Mouse (Mus musculus) hindbrain, embryonic 14.5 days (tissue): ENCODE measurements at regions not wholly inside any gene's neighbourhood (a gene's known extent, or its start where the extent isn't known, plus 50 kb on each side); places are given as distances from the start of the nearest gene placed in this dataset.
"Not testable (repeated sequence)": the region's sequence is repeated elsewhere in the genome, so short reads cannot be mapped to it uniquely, and the experiment has no call there.

Experiments used
- ATAC-seq: fragments of 200-750 bp; cut with Nextera tagmentation; 2 replicates; pipeline ENCODE4 v1.8.0; 2017; ENCODE audit warnings: moderate number of reproducible peaks, mild to moderate bottlenecking, moderate TSS enrichment, moderate library complexity; ENCODE audit not compliant: low FRiP score
- DNase-seq: peaks from one replicate; pipeline ENCODE4 v3.0.0-alpha.2; 2015; ENCODE audit warnings: low spot score
- H3K27ac ChIP-seq: fragments of 300-500 bp; sonication (generic); 2 replicates; pipeline ENCODE4 v1.5.1; 2014; ENCODE audit warnings: mild to moderate bottlenecking, moderate library complexity
- H3K27me3 ChIP-seq: fragments of 300-500 bp; sonication (generic); 2 replicates; pipeline ENCODE4 v1.6.1; 2014; ENCODE audit warnings: mild to moderate bottlenecking, low read length, mixed read lengths; ENCODE audit not compliant: control insufficient read depth, insufficient read depth
- H3K36me3 ChIP-seq: fragments of 300-500 bp; sonication (generic); replicated peaks from 2 replicates; pipeline ENCODE4 v1.6.1; 2014; ENCODE audit not compliant: control insufficient read depth, insufficient read depth
- H3K4me1 ChIP-seq: fragments of 300-500 bp; sonication (generic); replicated peaks from 2 replicates; pipeline ENCODE4 v1.6.1; 2014; ENCODE audit warnings: antibody characterized with exemption, low read length, mixed read lengths; ENCODE audit not compliant: control insufficient read depth, insufficient read depth
- H3K4me2 ChIP-seq: fragments of 300-500 bp; sonication (generic); replicated peaks from 2 replicates; pipeline ENCODE4 v1.6.1; 2014; ENCODE audit warnings: mild to moderate bottlenecking, moderate library complexity
- H3K4me3 ChIP-seq: fragments of 300-500 bp; sonication (generic); replicated peaks from 2 replicates; pipeline ENCODE4 v1.5.1; 2014; ENCODE audit warnings: mild to moderate bottlenecking, low read length
- H3K9ac ChIP-seq: fragments of 300-500 bp; sonication (generic); 2 replicates; pipeline ENCODE4 v1.6.1; 2014
- H3K9me3 ChIP-seq: fragments of 300-500 bp; sonication (generic); 2 replicates; pipeline ENCODE4 v1.6.1; 2016; ENCODE audit warnings: low read length; ENCODE audit not compliant: control insufficient read depth
- WGBS: fragments of 180-500 bp; shearing (Covaris S2); extraction: QIAGEN DNeasy Blood & Tissue Kit; methylation state at CpG from one replicate; pipeline ENCODE4 v1.1.7; 2014; 5-methylcytosine and 5-hydroxymethylcytosine counted together

DNA sequence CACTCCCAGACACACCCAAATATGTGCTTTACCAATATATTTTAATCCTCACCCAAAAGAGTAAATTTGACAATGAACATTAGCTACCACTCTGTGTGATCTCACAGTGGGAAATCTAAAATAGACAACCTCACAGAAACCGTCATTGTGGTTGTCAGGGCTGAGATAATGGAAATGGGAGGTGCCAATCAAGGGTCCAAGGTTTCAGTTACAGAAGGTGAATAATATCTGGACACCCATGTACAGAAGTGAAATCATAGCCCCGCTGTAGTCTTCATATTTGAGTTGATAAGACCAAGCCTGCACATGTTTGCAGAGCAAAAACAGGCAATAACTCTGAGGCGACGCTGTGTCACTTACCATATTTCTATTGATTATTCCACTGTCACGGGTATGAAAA, 243.8 kb downstream of the Antxr2 start:
- ATAC-seq (no peak), DNase-seq (no peak)
- H3K4me3 ChIP-seq = no peak overlapping the region
- no peaks in the 10 kb centered on the region for H3K36me3 ChIP-seq
- H3K4me2 ChIP-seq = no peak overlapping the region
- H3K4me1 ChIP-seq = no peaks in the 10 kb centered on the region
- 86% methylated on average over 5 of the region's 5 CpGs for WGBS
- H3K27me3 ChIP-seq = no peaks in the 10 kb centered on the region
- H3K9me3 ChIP-seq = no peaks in the 10 kb centered on the region
- H3K9ac ChIP-seq = no peak overlapping the region
- no peak overlapping the region for H3K27ac ChIP-seq

DNA sequence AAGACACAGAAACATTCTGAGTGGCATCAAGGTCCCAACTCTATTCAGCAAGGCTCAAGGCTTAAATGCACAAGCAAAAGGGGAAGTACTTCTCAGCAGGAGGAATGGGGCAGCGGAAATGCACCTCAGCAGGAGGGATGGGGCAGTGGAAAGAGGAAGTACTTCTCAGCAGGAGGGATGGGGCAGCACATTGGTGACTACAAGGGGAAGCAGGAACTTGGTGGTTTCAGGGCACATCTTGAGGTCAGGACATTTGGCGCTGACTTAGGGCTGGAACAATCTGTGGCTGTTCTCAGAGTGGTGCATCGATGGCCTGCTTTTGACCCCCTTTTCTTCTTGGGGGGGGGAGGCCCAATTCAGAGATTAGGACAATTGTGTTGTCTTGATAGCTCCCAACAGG, 255.7 kb downstream of the Antxr2 start:
- ATAC-seq, DNase-seq, H3K9me3 ChIP-seq, H3K4me3 ChIP-seq, H3K27ac ChIP-seq, H3K4me2 ChIP-seq, H3K4me1 ChIP-seq, H3K9ac ChIP-seq, H3K27me3 ChIP-seq, H3K36me3 ChIP-seq: not testable (repeated sequence)
- WGBS = 84% methylated on average over 3 of the region's 3 CpGs

DNA sequence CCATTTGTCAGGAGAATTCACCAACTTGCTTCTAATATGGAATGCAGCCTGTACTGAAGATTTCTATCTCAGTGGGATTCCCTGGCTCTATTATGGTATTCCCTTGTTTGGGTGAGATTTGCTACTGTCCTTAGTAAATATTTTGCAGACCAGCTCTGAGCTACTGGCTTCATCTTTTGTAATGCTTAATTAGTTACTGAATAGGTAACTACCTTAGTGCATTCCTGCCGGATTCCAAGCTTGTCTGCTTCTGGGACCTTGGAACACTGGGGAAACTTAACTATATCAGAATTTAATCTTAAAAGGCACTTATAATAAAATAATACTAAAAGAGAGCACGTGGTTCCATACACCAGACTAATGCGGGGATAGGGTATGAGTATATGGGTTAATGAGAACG, 257.4 kb downstream of the Antxr2 start:
- not testable (repeated sequence) for H3K4me3 ChIP-seq, H3K36me3 ChIP-seq, H3K4me1 ChIP-seq, H3K27me3 ChIP-seq, H3K27ac ChIP-seq, ATAC-seq, H3K9ac ChIP-seq, H3K9me3 ChIP-seq, H3K4me2 ChIP-seq, DNase-seq
- WGBS = 70% methylated on average over 4 of the region's 4 CpGs

DNA sequence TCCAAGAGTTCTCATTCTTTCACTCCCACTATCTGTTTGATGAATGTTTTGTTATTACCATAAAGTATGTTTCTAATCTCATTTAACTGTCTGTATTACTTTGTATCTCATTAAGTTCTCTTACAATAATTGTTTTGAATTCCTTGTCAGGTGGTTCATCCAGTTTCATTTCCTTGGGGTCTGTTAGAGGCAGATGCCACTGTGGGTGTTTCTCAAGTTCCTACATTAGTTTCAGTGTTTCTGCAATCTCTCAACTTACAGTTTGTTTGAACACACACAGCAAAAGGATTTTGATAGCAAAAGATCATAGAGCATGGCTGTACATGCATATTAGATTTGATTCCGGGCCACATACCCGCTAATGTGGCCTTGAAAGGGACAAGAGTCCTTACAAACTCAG, 280.5 kb upstream of the Gk2 start:
- WGBS = 94% methylated on average over 2 of the region's 2 CpGs
- Histone ChIP-seq H3K9me3 (no peaks in the 10 kb centered on the region), H3K4me3 (no peak overlapping the region), H3K27me3 (no peaks in the 10 kb centered on the region), H3K36me3 (no peaks in the 10 kb centered on the region), H3K4me1 (no peaks in the 10 kb centered on the region), H3K27ac (no peak overlapping the region), H3K9ac (no peak overlapping the region), H3K4me2 (no peak overlapping the region)
- ATAC-seq (no peak), DNase-seq (no peak)

DNA sequence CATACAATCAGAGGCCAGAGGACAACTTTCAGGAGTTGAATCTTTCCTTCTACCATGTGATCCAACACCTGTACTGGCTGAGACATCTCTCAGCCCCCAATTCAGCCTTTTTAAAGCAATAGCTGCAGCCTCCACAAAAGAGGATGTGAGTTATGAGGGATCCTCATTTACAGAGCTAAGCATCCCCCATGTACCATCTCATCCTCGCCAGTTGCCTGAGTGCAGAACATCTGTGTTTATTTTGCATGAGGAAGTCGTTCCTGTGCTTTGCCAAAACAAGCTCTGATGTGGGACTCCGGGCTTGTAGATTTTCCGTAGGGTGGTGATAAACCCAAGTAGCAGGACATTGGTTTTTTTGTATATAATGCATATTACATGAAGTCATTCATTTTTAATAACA, 274.1 kb upstream of the Gk2 start:
- Histone ChIP-seq H3K27me3 (no peaks in the 10 kb centered on the region), H3K27ac (no peak overlapping the region), H3K4me3 (no peak overlapping the region), H3K4me1 (no peaks in the 10 kb centered on the region), H3K36me3 (no peaks in the 10 kb centered on the region), H3K9me3 (no peaks in the 10 kb centered on the region), H3K9ac (no peak overlapping the region), H3K4me2 (no peak overlapping the region)
- DNase-seq (no peak), ATAC-seq (no peak)
- 78% methylated on average over 4 of the region's 4 CpGs for WGBS

DNA sequence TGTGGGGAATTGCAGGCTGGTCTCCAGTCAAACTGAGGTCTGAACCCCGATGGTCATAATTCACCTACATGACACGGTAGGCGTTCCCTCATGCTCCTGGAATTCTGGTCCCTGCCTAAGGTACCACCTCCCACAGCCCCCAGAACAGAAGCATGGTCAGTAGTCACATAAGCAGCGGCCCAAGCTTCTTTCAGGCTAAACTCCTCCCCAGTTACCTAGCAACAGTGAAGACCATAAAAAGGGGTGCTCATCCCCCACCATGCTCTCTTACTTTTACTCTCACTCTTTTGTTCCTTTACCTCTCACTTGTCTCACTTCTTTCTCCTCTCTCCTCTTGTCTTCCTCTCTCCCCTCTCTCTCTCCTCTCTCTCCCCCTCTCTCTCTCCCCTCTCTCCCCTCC, 262.5 kb upstream of the Gk2 start:
- not testable (repeated sequence) for H3K4me1 ChIP-seq, ATAC-seq, H3K9me3 ChIP-seq, H3K36me3 ChIP-seq, H3K27ac ChIP-seq, H3K9ac ChIP-seq, H3K27me3 ChIP-seq, H3K4me2 ChIP-seq, DNase-seq, H3K4me3 ChIP-seq
- 26% methylated on average over 4 of the region's 4 CpGs for WGBS

DNA sequence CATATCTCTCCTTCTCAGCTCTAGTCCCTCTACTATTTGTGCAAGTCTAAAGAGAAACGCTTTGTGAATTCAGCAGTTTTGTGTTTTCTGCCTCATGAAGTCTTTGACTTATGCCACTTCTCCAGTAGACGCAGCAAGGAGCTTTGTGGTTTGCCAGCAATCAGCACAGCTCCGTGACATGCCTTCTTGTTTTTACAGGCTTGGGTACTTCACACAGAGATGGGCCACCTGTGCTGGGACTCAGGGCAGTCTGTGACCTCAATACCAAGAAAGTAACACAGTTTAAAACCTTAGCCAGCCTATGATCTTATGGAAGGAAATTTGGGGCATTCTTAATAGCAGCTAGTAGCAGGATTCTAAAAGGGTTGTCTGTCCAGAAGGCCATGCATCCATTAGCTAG, 248.4 kb upstream of the Gk2 start:
- DNase-seq = no peak
- Histone ChIP-seq H3K4me3 (no peak overlapping the region), H3K9me3 (no peaks in the 10 kb centered on the region), H3K36me3 (no peaks in the 10 kb centered on the region), H3K4me2 (no peak overlapping the region), H3K27ac (no peak overlapping the region), H3K4me1 (no peaks in the 10 kb centered on the region), H3K9ac (no peak overlapping the region), H3K27me3 (no peaks in the 10 kb centered on the region)
- no peak for ATAC-seq
- WGBS = 90% methylated on average over 3 of the region's 3 CpGs

DNA sequence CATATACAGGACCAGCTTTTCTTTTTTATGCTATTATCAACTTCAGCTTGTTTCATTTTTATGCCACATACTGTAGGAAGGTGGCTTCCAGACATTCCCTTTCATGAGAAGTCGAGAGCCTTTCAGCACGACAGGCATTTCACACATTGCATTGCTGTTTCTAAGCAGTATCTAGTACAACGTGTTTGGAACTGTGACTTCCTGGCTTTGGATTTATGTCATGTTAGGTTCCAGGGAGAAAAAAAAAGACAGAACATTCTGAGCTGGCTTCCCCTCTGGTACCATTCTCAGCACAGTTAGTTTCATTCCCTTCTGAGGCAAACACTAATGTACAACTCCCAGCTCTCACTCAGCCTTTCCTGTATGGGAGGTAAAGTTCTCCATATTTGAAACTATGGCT, 243.7 kb upstream of the Gk2 start:
- ATAC-seq (no peak), DNase-seq (no peak)
- Histone ChIP-seq H3K9me3 (no peaks in the 10 kb centered on the region), H3K4me2 (no peak overlapping the region), H3K27me3 (no peaks in the 10 kb centered on the region), H3K9ac (no peak overlapping the region), H3K4me3 (no peak overlapping the region), H3K4me1 (no peaks in the 10 kb centered on the region), H3K36me3 (no peaks in the 10 kb centered on the region), H3K27ac (no peak overlapping the region)
- 86% methylated on average over 3 of the region's 3 CpGs for WGBS

DNA sequence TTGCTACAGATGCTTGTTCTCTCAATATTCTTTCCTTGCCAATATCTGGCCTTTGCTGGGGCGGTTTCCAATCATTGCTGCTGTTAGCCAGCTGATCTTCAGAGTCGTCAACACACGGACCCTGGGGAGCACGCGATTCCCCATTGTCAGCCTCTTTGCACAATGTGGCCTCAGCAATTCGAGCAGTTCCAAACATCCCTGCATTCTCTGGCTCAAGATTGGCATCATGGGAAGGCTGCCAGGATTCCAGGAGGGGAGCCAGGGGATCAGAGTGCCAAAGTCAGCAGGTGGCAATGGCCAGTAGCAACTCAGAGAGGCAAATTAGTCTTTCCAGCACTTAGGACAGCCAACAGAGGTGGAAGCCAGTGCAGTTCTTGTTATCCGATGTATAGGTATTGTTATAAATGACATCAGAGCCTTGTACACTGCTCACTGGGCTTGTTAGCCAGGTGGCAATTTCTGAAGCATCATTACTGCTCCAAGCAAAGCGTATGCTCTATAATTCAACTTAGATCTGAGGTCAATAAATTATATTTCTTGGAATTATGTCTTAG, 240.8 kb upstream of the Gk2 start:
- Histone ChIP-seq H3K36me3 (no peaks in the 10 kb centered on the region), H3K4me1 (no peaks in the 10 kb centered on the region), H3K9me3 (no peaks in the 10 kb centered on the region), H3K4me2 (no peak overlapping the region), H3K9ac (no peak overlapping the region), H3K27me3 (no peaks in the 10 kb centered on the region), H3K27ac (no peak overlapping the region), H3K4me3 (no peak overlapping the region)
- ATAC-seq (peak; percentile 74; the same call in 1 of the 2 replicates), DNase-seq (peak; percentile 67)
- WGBS = 41% methylated on average over 8 of the region's 8 CpGs

DNA sequence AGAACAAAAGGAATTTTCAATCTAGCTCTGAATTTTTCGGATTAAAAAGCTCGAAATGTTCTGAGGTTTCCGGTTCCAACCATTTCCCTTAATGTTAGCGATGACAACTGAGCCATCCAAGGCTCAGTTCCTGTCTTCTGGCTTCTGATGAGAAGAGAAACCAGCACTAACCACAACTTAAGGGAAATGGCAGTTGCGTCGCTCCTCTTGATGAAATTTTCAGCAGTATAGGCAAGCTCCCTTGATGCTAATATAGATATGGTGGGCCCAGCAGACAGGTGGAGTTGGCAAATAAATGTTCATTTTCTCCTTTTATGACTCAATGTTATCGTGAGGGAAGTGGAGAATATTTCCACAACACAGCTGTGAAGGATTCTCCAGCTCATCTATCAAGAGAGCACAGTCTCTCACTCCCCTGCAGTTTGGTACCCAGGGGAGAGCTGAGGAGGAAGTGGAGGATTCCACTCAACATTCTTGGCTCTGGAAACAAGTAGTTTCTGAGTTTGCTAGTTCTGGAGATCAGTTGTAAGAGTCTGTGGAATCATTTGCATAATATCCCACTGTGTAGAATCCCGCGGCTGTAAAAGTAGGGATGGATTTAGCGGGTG, 236.6 kb upstream of the Gk2 start:
- ATAC-seq = no peak
- Histone ChIP-seq H3K27me3 (no peaks in the 10 kb centered on the region), H3K4me3 (no peak overlapping the region), H3K4me1 (no peaks in the 10 kb centered on the region), H3K4me2 (no peak overlapping the region), H3K9ac (no peak overlapping the region), H3K27ac (no peak overlapping the region), H3K36me3 (no peaks in the 10 kb centered on the region), H3K9me3 (no peaks in the 10 kb centered on the region)
- 88% methylated on average over 10 of the region's 10 CpGs for WGBS
- DNase-seq = no peak
